Mouse (Mus musculus): Measurements from ENCODE around the gene Pnkd. TPM values are rescaled to one million over a fixed set of nuclear protein-coding genes. Genes with fewer than 3 reads are reported as not detected.

Pnkd gene
- polyA plus RNA-seq, 1 experiment from 2014 or later: 167 TPM

GRCm38 (mm10) chr1:74245525-74245924 is 39.2 kb upstream of the Pnkd start:
- Histone ChIP-seq H3K4me1 (ENCODE audit: control insufficient read depth, insufficient read depth, low read depth, low read length) (peaks cover 3% of the 10 kb centered on the region), H3K36me3 (ENCODE audit: control insufficient read depth, insufficient read depth, low read length) (peaks cover 16% of the 10 kb centered on the region), H3K27ac (ENCODE audit: low read depth, low read length) (no peak overlapping the region), H3K9me3 (ENCODE audit: control insufficient read depth, low read length) (no peaks in the 10 kb centered on the region), H3K4me2 (ENCODE audit: low read length) (no peak overlapping the region), H3K27me3 (replicated peaks; ENCODE audit: control insufficient read depth, insufficient read depth, low read length) (no peaks in the 10 kb centered on the region), H3K4me3 (ENCODE audit: low read length) (no peak overlapping the region), H3K9ac (ENCODE audit: low read depth, low read length) (no peak overlapping the region)
- no peak for ATAC-seq
- 77% methylated on average over 2 of the region's 2 CpGs for WGBS

GRCm38 (mm10) chr1:74248799-74249198 is 35.9 kb upstream of the Pnkd start:
- H3K4me1 ChIP-seq (ENCODE audit: control insufficient read depth, insufficient read depth, low read depth, low read length): no peaks in the 10 kb centered on the region

GRCm38 (mm10) chr1:74249331-74249980 is 35.3 kb upstream of the Pnkd start:
- WGBS: 87% methylated on average over 5 of the region's 5 CpGs
- H3K4me3 ChIP-seq (ENCODE audit: low read length): no peak overlapping the region
- peaks cover 34% of the 10 kb centered on the region for H3K36me3 ChIP-seq (ENCODE audit: control insufficient read depth, insufficient read depth, low read length)
- H3K27me3 ChIP-seq (replicated peaks; ENCODE audit: control insufficient read depth, insufficient read depth, low read length): no peaks in the 10 kb centered on the region
- H3K4me1 ChIP-seq (ENCODE audit: control insufficient read depth, insufficient read depth, low read depth, low read length): no peaks in the 10 kb centered on the region
- H3K27ac ChIP-seq (ENCODE audit: low read depth, low read length): no peak overlapping the region
- no peaks in the 10 kb centered on the region for H3K9me3 ChIP-seq (ENCODE audit: control insufficient read depth, low read length)
- no peak for ATAC-seq
- H3K9ac ChIP-seq (ENCODE audit: low read depth, low read length): no peak overlapping the region
- no peak overlapping the region for H3K4me2 ChIP-seq (ENCODE audit: low read length)

More at GRCm38 (mm10) chr1:74248799-74249198, 35.9 kb upstream of the Pnkd start:
- H3K36me3 ChIP-seq (ENCODE audit: control insufficient read depth, insufficient read depth, low read length): peaks cover 34% of the 10 kb centered on the region
- H3K4me3 ChIP-seq (ENCODE audit: low read length): no peak overlapping the region
- no peak for ATAC-seq
- no peaks in the 10 kb centered on the region for H3K27me3 ChIP-seq (replicated peaks; ENCODE audit: control insufficient read depth, insufficient read depth, low read length)
- 80% methylated on average over 1 of the region's 1 CpGs for WGBS
- no peaks in the 10 kb centered on the region for H3K9me3 ChIP-seq (ENCODE audit: control insufficient read depth, low read length)
- H3K9ac ChIP-seq (ENCODE audit: low read depth, low read length): no peak overlapping the region
- H3K27ac ChIP-seq (ENCODE audit: low read depth, low read length): no peak overlapping the region
- H3K4me2 ChIP-seq (ENCODE audit: low read length): no peak overlapping the region

GRCm38 (mm10) chr1:74250096-74250495 is 34.6 kb upstream of the Pnkd start:
- Histone ChIP-seq H3K9me3 (ENCODE audit: control insufficient read depth, low read length) (no peaks in the 10 kb centered on the region), H3K9ac (ENCODE audit: low read depth, low read length) (no peak overlapping the region), H3K36me3 (ENCODE audit: control insufficient read depth, insufficient read depth, low read length) (peaks cover 34% of the 10 kb centered on the region), H3K4me1 (ENCODE audit: control insufficient read depth, insufficient read depth, low read depth, low read length) (no peaks in the 10 kb centered on the region), H3K4me3 (ENCODE audit: low read length) (no peak overlapping the region), H3K27ac (ENCODE audit: low read depth, low read length) (no peak overlapping the region), H3K27me3 (replicated peaks; ENCODE audit: control insufficient read depth, insufficient read depth, low read length) (no peaks in the 10 kb centered on the region), H3K4me2 (ENCODE audit: low read length) (no peak overlapping the region)
- no peak for ATAC-seq
- 94% methylated on average over 4 of the region's 4 CpGs for WGBS

GRCm38 (mm10) chr1:74255704-74256345 is 28.9 kb upstream of the Pnkd start:
- H3K27me3 ChIP-seq (replicated peaks; ENCODE audit: control insufficient read depth, insufficient read depth, low read length): no peaks in the 10 kb centered on the region
- H3K4me1 ChIP-seq (ENCODE audit: control insufficient read depth, insufficient read depth, low read depth, low read length): no peaks in the 10 kb centered on the region
- no peak overlapping the region for H3K4me2 ChIP-seq (ENCODE audit: low read length)
- no peak for ATAC-seq
- WGBS: 94% methylated on average over 8 of the region's 8 CpGs
- no peak overlapping the region for H3K9ac ChIP-seq (ENCODE audit: low read depth, low read length)
- no peak overlapping the region for H3K4me3 ChIP-seq (ENCODE audit: low read length)
- no peak overlapping the region for H3K27ac ChIP-seq (ENCODE audit: low read depth, low read length)
- no peaks in the 10 kb centered on the region for H3K9me3 ChIP-seq (ENCODE audit: control insufficient read depth, low read length)
- peaks cover 39% of the 10 kb centered on the region for H3K36me3 ChIP-seq (ENCODE audit: control insufficient read depth, insufficient read depth, low read length)

- no peak overlapping the region for H3K9ac ChIP-seq (ENCODE audit: low read depth, low read length)
- H3K27ac ChIP-seq (ENCODE audit: low read depth, low read length): no peak overlapping the region
- H3K36me3 ChIP-seq (ENCODE audit: control insufficient read depth, insufficient read depth, low read length): peaks cover 31% of the 10 kb centered on the region
- H3K4me1 ChIP-seq (ENCODE audit: control insufficient read depth, insufficient read depth, low read depth, low read length): no peaks in the 10 kb centered on the region
- H3K27me3 ChIP-seq (replicated peaks; ENCODE audit: control insufficient read depth, insufficient read depth, low read length): no peaks in the 10 kb centered on the region
- no peak overlapping the region for H3K4me3 ChIP-seq (ENCODE audit: low read length)
- no peaks in the 10 kb centered on the region for H3K9me3 ChIP-seq (ENCODE audit: control insufficient read depth, low read length)
- 82% methylated on average over 4 of the region's 4 CpGs for WGBS
- H3K4me2 ChIP-seq (ENCODE audit: low read length): no peak overlapping the region
- ATAC-seq: no peak
These were observed 27.9 kb upstream of the Pnkd start for GRCm38 (mm10) chr1:74256782-74257181.

- no peaks in the 10 kb centered on the region for H3K4me1 ChIP-seq (ENCODE audit: control insufficient read depth, insufficient read depth, low read depth, low read length)
- ATAC-seq: no peak
- no peak overlapping the region for H3K4me3 ChIP-seq (ENCODE audit: low read length)
- 98% methylated on average over 6 of the region's 6 CpGs for whole genome bisulfite sequencing
- H3K4me2 ChIP-seq (ENCODE audit: low read length): no peak overlapping the region
- H3K36me3 ChIP-seq (ENCODE audit: control insufficient read depth, insufficient read depth, low read length): peaks cover 55% of the 10 kb centered on the region
- no peak overlapping the region for H3K9ac ChIP-seq (ENCODE audit: low read depth, low read length)
- H3K9me3 ChIP-seq (ENCODE audit: control insufficient read depth, low read length): no peaks in the 10 kb centered on the region
- H3K27me3 ChIP-seq (replicated peaks; ENCODE audit: control insufficient read depth, insufficient read depth, low read length): no peaks in the 10 kb centered on the region
- H3K27ac ChIP-seq (ENCODE audit: low read depth, low read length): no peak overlapping the region
These were observed 22.2 kb upstream of the Pnkd start for GRCm38 (mm10) chr1:74262510-74262909.

GRCm38 (mm10) chr1:74268750-74269149 is 16.0 kb upstream of the Pnkd start:
- ATAC-seq: no peak

GRCm38 (mm10) chr1:74271659-74272058 is 13.1 kb upstream of the Pnkd start:
- Histone ChIP-seq H3K4me2 (ENCODE audit: low read length) (no peak overlapping the region), H3K27ac (ENCODE audit: low read depth, low read length) (no peak overlapping the region), H3K36me3 (ENCODE audit: control insufficient read depth, insufficient read depth, low read length) (peaks cover 19% of the 10 kb centered on the region), H3K4me1 (ENCODE audit: control insufficient read depth, insufficient read depth, low read depth, low read length) (no peaks in the 10 kb centered on the region), H3K9me3 (ENCODE audit: control insufficient read depth, low read length) (no peaks in the 10 kb centered on the region), H3K27me3 (replicated peaks; ENCODE audit: control insufficient read depth, insufficient read depth, low read length) (no peaks in the 10 kb centered on the region), H3K4me3 (ENCODE audit: low read length) (no peak overlapping the region), H3K9ac (ENCODE audit: low read depth, low read length) (no peak overlapping the region)
- ATAC-seq: no peak
- 76% methylated on average over 4 of the region's 4 CpGs for WGBS

More at GRCm38 (mm10) chr1:74268750-74269149, 16.0 kb upstream of the Pnkd start:
- Histone ChIP-seq H3K9ac (ENCODE audit: low read depth, low read length) (no peak overlapping the region), H3K9me3 (ENCODE audit: control insufficient read depth, low read length) (no peaks in the 10 kb centered on the region), H3K27me3 (replicated peaks; ENCODE audit: control insufficient read depth, insufficient read depth, low read length) (no peaks in the 10 kb centered on the region), H3K27ac (ENCODE audit: low read depth, low read length) (no peak overlapping the region), H3K4me1 (ENCODE audit: control insufficient read depth, insufficient read depth, low read depth, low read length) (no peaks in the 10 kb centered on the region), H3K4me3 (ENCODE audit: low read length) (no peak overlapping the region), H3K36me3 (ENCODE audit: control insufficient read depth, insufficient read depth, low read length) (peaks cover 46% of the 10 kb centered on the region), H3K4me2 (ENCODE audit: low read length) (no peak overlapping the region)
- WGBS: 92% methylated on average over 8 of the region's 8 CpGs
